Mouse (Mus musculus) G1E (cell line): ENCODE data around the gene Grik4. TPM values are rescaled to one million over a fixed set of nuclear protein-coding genes. Genes with fewer than 3 reads are reported as not detected.

Experiments
- ATAC-seq: 2 replicates; pipeline ENCODE4 v1.8.0; 2016; ENCODE audit warnings: mild to moderate bottlenecking; ENCODE audit not compliant: insufficient number of reproducible peaks, poor library complexity, low FRiP score, severe bottlenecking; ENCODE audit errors: extremely low read depth
- DNase-seq: peaks from one replicate; pipeline ENCODE4 v3.0.0; 2012; ENCODE audit warnings: low spot score
- H3K27me3 ChIP-seq: 2 replicates; pipeline ENCODE4 v1.6.1; 2012; ENCODE audit warnings: mild to moderate bottlenecking, low read length, inconsistent platforms; ENCODE audit not compliant: insufficient read depth
- H3K36me3 ChIP-seq: replicated peaks from 2 replicates; pipeline ENCODE3; 2012; ENCODE audit warnings: mild to moderate bottlenecking, inconsistent platforms
- H3K4me1 ChIP-seq: 2 replicates; pipeline ENCODE4 v1.6.1; 2012; ENCODE audit warnings: low read depth, low read length, inconsistent platforms, mixed read lengths; ENCODE audit not compliant: insufficient read depth
- H3K4me3 ChIP-seq: 2 replicates; pipeline ENCODE4 v1.5.1; 2012; ENCODE audit warnings: low read depth, mild to moderate bottlenecking, inconsistent platforms, low read length, moderate library complexity, mixed read lengths
- H3K9me3 ChIP-seq: replicated peaks from 2 replicates; pipeline ENCODE4 v1.6.1; 2012; ENCODE audit warnings: inconsistent platforms
- CTCF ChIP-seq: IDR thresholded peaks from 2 replicates; pipeline ENCODE4 v1.5.1; 2012; ENCODE audit warnings: low read depth, low read length, inconsistent platforms, mixed read lengths
- GATA1 ChIP-seq: IDR thresholded peaks from 2 replicates; pipeline ENCODE4 v1.6.1; 2012; ENCODE audit warnings: borderline replicate concordance, low read length, inconsistent platforms, mixed read lengths
- GATA2 ChIP-seq: IDR thresholded peaks from 2 replicates; pipeline ENCODE4 v1.6.1; 2012; ENCODE audit warnings: low read depth, low read length, inconsistent platforms, borderline replicate concordance
- POLR2AphosphoS5 ChIP-seq: IDR thresholded peaks from 2 replicates; pipeline ENCODE4 v1.6.1; 2012; ENCODE audit warnings: low read depth, low read length, inconsistent platforms; ENCODE audit not compliant: insufficient replicate concordance
- TAL1 ChIP-seq: conservative IDR thresholded peaks from 2 replicates; pipeline ENCODE4 v1.6.1; 2012; ENCODE audit warnings: low read depth, low read length, inconsistent platforms, mixed read lengths
- polyA plus RNA-seq: library from polyadenylated mRNA; stranded (reverse); fragments of >175 nt; gene quantifications from 2 replicates; pipeline ENCODE4 v1.2.3, GENCODE M21; 2012
- total RNA-seq, 2 experiments: library from RNA; stranded (forward) in 1 of 2; stranded (reverse) in 1 of 2; fragments of 200-1000 nt in 1 of 2; fragments of >200 nt in 1 of 2; fragmentation: Nextera tagmentation in 1 of 2; gene quantifications; 2 replicates each; pipeline ENCODE4 v1.2.3; 2014 to 2017

The Grik4 gene
- total and polyA plus RNA-seq, 3 experiments = under 0.01 TPM; not detected in 2

DNA sequence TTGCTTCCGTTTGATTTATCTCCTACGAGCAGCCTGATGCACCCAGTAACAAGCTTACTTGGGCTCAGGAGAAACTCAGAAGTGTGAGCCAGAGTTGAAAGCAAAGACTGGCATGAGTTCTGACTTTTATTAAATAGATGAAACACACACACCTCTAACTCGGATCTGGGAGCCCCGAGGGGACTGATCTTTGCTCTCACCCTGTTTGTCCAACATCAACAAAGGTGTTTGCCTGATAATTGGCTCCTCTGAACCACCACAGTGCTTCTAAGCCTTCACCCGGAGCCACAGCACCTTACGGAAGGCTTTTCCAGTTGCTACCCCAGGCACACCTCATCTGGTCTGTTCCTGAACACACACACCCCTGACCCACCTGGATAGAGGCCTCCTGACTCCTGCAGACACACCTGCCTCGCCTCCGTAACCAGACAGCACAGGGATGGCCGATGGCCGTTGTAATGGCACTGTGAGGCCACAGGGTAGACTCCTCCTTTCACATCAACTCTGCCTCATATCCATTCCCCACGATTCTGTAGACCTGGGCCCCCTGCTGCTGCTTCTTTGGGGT is 302.7 kb downstream of the Grik4 start:
- peaks cover 13% of the 10 kb centered on the region for H3K9me3 ChIP-seq
- no peak overlapping the region for H3K4me3 ChIP-seq
- H3K36me3 ChIP-seq = no peaks in the 10 kb centered on the region
- DNase-seq (no peak), ATAC-seq (no peak)
- no peaks in the 10 kb centered on the region for H3K4me1 ChIP-seq
- no peaks in the 10 kb centered on the region for H3K27me3 ChIP-seq
- TF ChIP-seq TAL1 (no peak), GATA1 (no peak), POLR2AphosphoS5 (no peak), GATA2 (no peak), CTCF (no peak)

DNA sequence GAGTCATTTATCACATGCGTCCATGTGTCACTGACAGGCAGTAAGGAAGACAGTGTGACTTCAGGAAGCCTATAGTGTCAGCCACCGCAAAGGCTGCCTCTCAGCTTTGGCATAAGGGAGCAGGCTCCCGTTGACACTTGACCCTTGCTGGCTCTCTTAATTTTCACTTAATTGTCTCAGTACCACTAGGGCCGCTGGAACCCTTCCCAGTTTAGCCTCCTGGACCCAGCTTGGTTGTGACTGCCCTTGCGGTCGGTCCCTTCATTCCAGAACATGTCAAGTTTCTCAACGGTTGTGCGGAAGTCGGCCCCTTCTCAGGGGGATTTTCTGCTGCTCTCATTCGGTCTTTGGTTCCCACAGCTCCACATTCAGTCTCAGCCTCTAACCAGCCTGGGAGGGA is 307.8 kb downstream of the Grik4 start:
- Histone ChIP-seq H3K4me3 (no peak overlapping the region), H3K9me3 (peaks cover 6% of the 10 kb centered on the region; the same call in 1 of the 2 replicates), H3K27me3 (no peaks in the 10 kb centered on the region), H3K4me1 (no peaks in the 10 kb centered on the region), H3K36me3 (no peaks in the 10 kb centered on the region)
- ATAC-seq = no peak
- DNase-seq = no peak
- no peak for TF ChIP-seq GATA1
- TF ChIP-seq TAL1 = no peak
- no peak for TF ChIP-seq GATA2
- no peak for TF ChIP-seq CTCF
- no peak for TF ChIP-seq POLR2AphosphoS5

DNA sequence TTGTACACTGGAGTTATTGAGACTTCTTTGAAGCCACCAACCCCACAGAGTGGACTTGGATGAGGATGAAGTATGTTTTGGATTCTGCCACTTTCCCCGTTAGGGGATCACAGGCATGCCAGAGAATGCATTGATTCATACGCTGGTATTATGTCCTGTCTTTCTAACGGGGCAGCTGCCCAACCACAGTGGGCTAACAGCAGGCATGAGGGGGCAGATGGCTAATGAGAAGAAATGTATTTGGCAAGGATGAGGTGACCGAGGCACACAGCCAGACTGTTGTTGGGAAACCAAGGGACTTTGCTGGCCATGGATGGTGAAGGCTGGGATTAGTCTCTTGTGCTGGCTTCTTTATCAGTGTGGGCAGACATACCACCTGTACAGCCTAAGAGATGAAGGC is 312.8 kb downstream of the Grik4 start:
- ATAC-seq (no peak), DNase-seq (no peak)
- H3K9me3 ChIP-seq = peaks cover 6% of the 10 kb centered on the region; the same call in 1 of the 2 replicates
- H3K4me1 ChIP-seq = no peaks in the 10 kb centered on the region
- H3K36me3 ChIP-seq = no peaks in the 10 kb centered on the region
- H3K27me3 ChIP-seq = no peaks in the 10 kb centered on the region
- no peak overlapping the region for H3K4me3 ChIP-seq
- TF ChIP-seq POLR2AphosphoS5 (no peak), CTCF (no peak), TAL1 (no peak), GATA1 (no peak), GATA2 (no peak)

DNA sequence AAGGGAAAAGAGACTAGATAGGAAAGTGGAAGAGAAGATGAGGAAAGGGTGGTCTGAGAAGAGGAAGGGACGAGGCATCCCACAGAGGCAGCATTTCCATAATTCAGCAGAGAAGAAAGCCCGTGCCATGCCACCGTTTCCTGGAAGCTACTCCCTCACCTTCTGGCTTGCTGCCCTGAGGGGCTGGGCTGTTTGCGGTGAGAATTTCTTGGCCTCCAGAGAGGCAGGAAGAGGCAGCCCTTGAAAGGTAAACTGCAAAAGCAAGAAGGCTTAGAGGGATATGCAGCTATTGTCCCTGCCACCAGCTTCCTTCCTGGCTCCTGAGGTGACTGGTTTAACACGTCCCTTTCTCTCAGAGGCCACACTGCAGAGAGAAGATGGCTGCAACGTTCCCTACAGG is 316.7 kb downstream of the Grik4 start:
- no peak for ATAC-seq
- TF ChIP-seq GATA1 (no peak), CTCF (no peak), TAL1 (no peak), POLR2AphosphoS5 (no peak), GATA2 (no peak)
- Histone ChIP-seq H3K9me3 (no peaks in the 10 kb centered on the region), H3K27me3 (no peaks in the 10 kb centered on the region), H3K4me3 (no peak overlapping the region), H3K4me1 (no peaks in the 10 kb centered on the region), H3K36me3 (no peaks in the 10 kb centered on the region)
- no peak for DNase-seq

DNA sequence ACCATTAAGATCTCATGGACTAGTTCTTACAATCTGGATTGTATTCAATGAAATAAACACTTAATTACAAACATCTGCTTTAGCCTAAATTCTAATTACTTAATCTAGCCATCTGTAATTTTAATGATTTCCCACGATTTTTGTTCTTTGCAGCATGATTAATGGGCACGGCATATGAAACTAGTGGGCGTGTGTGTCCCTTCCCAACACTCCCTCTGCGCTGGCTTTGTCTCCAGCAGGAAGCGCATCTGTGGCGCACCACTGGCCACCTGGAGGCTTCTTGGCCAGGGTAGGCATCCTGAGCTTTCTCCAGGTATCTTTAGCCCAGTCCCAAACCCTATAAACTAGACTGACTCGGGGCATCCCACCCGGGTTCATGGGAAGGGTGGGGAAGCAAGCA is 317.1 kb downstream of the Grik4 start:
- TF ChIP-seq GATA1 (no peak), CTCF (no peak), GATA2 (no peak), POLR2AphosphoS5 (no peak), TAL1 (no peak)
- Histone ChIP-seq H3K9me3 (no peaks in the 10 kb centered on the region), H3K27me3 (no peaks in the 10 kb centered on the region), H3K4me3 (no peak overlapping the region), H3K36me3 (no peaks in the 10 kb centered on the region), H3K4me1 (no peaks in the 10 kb centered on the region)
- ATAC-seq = no peak
- DNase-seq = no peak

DNA sequence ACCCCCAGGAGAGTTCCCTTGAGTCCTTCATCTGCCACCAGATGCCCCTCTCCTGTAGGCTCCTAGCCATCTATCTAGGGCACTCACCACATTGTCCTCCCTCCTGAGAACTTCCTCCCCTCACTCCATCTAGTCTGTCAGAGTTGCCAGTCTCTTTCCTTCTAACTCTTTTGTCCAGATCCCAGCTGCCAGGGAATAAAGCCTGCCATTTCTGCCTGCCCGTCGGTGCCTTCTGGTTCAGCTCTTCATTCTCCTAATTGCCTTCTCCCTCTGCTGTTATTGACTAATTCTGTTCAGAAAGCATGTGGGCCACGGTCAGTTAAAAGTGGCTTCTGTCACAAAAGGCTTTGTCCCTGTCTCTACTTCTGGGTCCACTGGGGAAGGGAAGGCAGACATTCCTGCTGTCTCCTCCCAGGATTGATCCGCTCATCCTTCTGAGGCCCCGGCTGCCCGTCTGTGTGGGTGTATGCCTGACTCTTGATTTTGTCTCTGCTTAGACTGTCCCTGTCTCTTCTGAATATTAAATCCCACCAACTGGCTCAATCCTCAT is 318.0 kb downstream of the Grik4 start:
- TF ChIP-seq TAL1 = no peak
- TF ChIP-seq POLR2AphosphoS5 = no peak
- TF ChIP-seq CTCF = no peak
- no peak for TF ChIP-seq GATA1
- no peak for TF ChIP-seq GATA2
- ATAC-seq = no peak
- no peaks in the 10 kb centered on the region for H3K36me3 ChIP-seq

More for the DNA sequence above, 318.0 kb downstream of the Grik4 start:
- Histone ChIP-seq H3K4me1 (no peaks in the 10 kb centered on the region), H3K27me3 (no peaks in the 10 kb centered on the region), H3K4me3 (no peak overlapping the region), H3K9me3 (no peaks in the 10 kb centered on the region)
- DNase-seq = no peak
